Mouse (Mus musculus): ENCODE data around the gene Bpgm. TPM values are rescaled to one million over a fixed set of nuclear protein-coding genes. Genes with fewer than 3 reads are reported as not detected.

The Bpgm gene
- 59.0 and 70.7 TPM in 2 replicates for polyA plus RNA-seq (2014; fragmentation: Nextera tagmentation; extraction: Ambion mirVana)

GRCm38 (mm10) chr6:34475974-34476794 is at the start of gene Bpgm:
Gene Bpgm (plus strand): TSS chr6:34476207.
- Histone ChIP-seq H3K4me1 (ENCODE audit: control insufficient read depth, insufficient read depth, low read length) (peaks cover 19% of the 10 kb centered on the region), H3K27me3 (ENCODE audit: control insufficient read depth, insufficient read depth, low read length) (no peaks in the 10 kb centered on the region), H3K9ac (ENCODE audit: low read length) (peak within 1 kb of the TSS; percentile 64), H3K27ac (ENCODE audit: low read depth, low read length) (peak within 1 kb of the TSS; percentile 36; the same call in 1 of the 2 replicates), H3K9me3 (ENCODE audit: control insufficient read depth, low read length) (no peaks in the 10 kb centered on the region), H3K4me3 (ENCODE audit: low read depth, low read length) (peak within 1 kb of the TSS; percentile 70), H3K4me2 (ENCODE audit: low read depth) (peak within 1 kb of the TSS; percentile 80), H3K36me3 (ENCODE audit: control insufficient read depth, insufficient read depth, low read length) (no peaks in the 10 kb centered on the region)
- WGBS: under 1% methylated on average over 35 of the region's 35 CpGs
- DNase-seq (ENCODE audit: low spot score) (peak; percentile 98), ATAC-seq (ENCODE audit: insufficient read depth, low FRiP score, low TSS enrichment) (peak; percentile 99)

GRCm38 (mm10) chr6:34439006-34439405 is 37.0 kb upstream of the Bpgm start:
- H3K36me3 ChIP-seq (ENCODE audit: control insufficient read depth, insufficient read depth, low read length): no peaks in the 10 kb centered on the region
- H3K9ac ChIP-seq (ENCODE audit: low read length): no peak overlapping the region
- WGBS: 81% methylated on average over 2 of the region's 2 CpGs
- no peaks in the 10 kb centered on the region for H3K27me3 ChIP-seq (ENCODE audit: control insufficient read depth, insufficient read depth, low read length)
- no peaks in the 10 kb centered on the region for H3K9me3 ChIP-seq (ENCODE audit: control insufficient read depth, low read length)
- no peaks in the 10 kb centered on the region for H3K4me1 ChIP-seq (ENCODE audit: control insufficient read depth, insufficient read depth, low read length)
- DNase-seq (ENCODE audit: low spot score) (no peak), ATAC-seq (ENCODE audit: insufficient read depth, low FRiP score, low TSS enrichment) (no peak)
- no peak overlapping the region for H3K4me3 ChIP-seq (ENCODE audit: low read depth, low read length)
- no peak overlapping the region for H3K27ac ChIP-seq (ENCODE audit: low read depth, low read length)
- no peak overlapping the region for H3K4me2 ChIP-seq (ENCODE audit: low read depth)

DNA sequence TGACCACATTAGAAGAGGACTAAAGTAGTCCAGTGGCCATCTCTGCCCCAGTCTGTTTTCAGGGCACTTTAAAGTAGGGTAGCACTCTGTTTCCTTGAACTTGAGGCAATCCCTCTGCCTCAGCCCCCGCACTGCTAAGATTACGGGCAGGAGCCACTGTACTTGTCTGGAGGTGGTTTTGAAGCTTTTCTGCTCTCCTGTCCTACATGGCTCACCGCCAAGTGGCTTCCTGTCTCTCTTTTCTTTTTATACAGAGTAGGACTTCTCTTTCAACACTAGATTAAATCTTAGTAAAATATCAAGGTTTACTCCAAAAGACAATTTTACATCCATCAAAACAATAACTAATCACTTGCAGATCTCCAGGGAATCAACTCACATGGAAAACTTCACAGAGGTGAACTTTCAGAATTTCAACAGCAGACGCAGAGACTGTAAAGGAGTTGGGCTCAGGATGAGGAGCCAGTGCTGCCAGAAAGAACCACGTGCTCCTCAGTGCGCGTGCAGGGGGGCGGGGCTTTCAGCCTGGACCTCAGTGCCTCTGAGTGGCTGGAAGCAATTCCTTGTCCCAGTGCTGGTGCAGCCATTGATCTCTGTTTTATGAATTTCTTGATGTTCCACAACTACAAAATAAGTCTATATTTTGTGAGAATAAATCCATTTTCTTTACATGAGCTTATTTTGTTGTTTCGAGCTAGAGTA is 34.3 kb upstream of the Bpgm start:
- no peak overlapping the region for H3K9ac ChIP-seq (ENCODE audit: low read length)
- DNase-seq (ENCODE audit: low spot score) (no peak), ATAC-seq (ENCODE audit: insufficient read depth, low FRiP score, low TSS enrichment) (no peak)
- H3K4me3 ChIP-seq (ENCODE audit: low read depth, low read length): no peak overlapping the region
- H3K4me2 ChIP-seq (ENCODE audit: low read depth): no peak overlapping the region
- WGBS: 74% methylated on average over 9 of the region's 9 CpGs
- H3K36me3 ChIP-seq (ENCODE audit: control insufficient read depth, insufficient read depth, low read length): no peaks in the 10 kb centered on the region
- H3K9me3 ChIP-seq (ENCODE audit: control insufficient read depth, low read length): no peaks in the 10 kb centered on the region
- H3K27ac ChIP-seq (ENCODE audit: low read depth, low read length): no peak overlapping the region
- no peaks in the 10 kb centered on the region for H3K4me1 ChIP-seq (ENCODE audit: control insufficient read depth, insufficient read depth, low read length)
- no peaks in the 10 kb centered on the region for H3K27me3 ChIP-seq (ENCODE audit: control insufficient read depth, insufficient read depth, low read length)

DNA sequence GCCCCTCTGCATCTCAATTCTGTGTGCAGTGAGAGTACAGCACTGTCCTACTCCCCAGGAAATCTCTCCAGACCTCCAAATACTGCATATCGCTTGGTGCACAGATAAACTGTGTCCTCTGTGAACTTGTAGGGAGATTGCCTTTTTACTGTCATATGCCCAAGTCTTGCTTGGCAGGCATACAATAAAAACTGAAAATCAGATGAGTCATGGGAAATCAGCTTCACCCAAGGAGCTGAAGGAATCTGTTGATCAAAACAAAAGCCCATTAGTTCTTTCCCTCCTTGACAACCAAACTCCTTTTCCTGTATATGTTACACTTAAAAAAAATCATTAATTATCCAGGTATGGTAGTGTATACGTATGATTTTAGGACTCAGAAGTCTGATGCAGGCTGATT is 32.2 kb upstream of the Bpgm start:
- H3K27me3 ChIP-seq (ENCODE audit: control insufficient read depth, insufficient read depth, low read length): no peaks in the 10 kb centered on the region
- no peak for ATAC-seq (ENCODE audit: insufficient read depth, low FRiP score, low TSS enrichment)
- no peaks in the 10 kb centered on the region for H3K36me3 ChIP-seq (ENCODE audit: control insufficient read depth, insufficient read depth, low read length)
- no peak for DNase-seq (ENCODE audit: low spot score)
- WGBS: 90% methylated on average over 2 of the region's 2 CpGs
- H3K9me3 ChIP-seq (ENCODE audit: control insufficient read depth, low read length): no peaks in the 10 kb centered on the region
- H3K4me1 ChIP-seq (ENCODE audit: control insufficient read depth, insufficient read depth, low read length): no peaks in the 10 kb centered on the region
- H3K4me2 ChIP-seq (ENCODE audit: low read depth): no peak overlapping the region
- no peak overlapping the region for H3K27ac ChIP-seq (ENCODE audit: low read depth, low read length)
- H3K4me3 ChIP-seq (ENCODE audit: low read depth, low read length): no peak overlapping the region
- no peak overlapping the region for H3K9ac ChIP-seq (ENCODE audit: low read length)

GRCm38 (mm10) chr6:34447961-34448360 is 28.0 kb upstream of the Bpgm start:
- DNase-seq (ENCODE audit: low spot score) (peak; percentile 72), ATAC-seq (ENCODE audit: insufficient read depth, low FRiP score, low TSS enrichment) (no peak)
- Histone ChIP-seq H3K9me3 (ENCODE audit: control insufficient read depth, low read length) (no peaks in the 10 kb centered on the region), H3K4me3 (ENCODE audit: low read depth, low read length) (no peak overlapping the region), H3K4me1 (ENCODE audit: control insufficient read depth, insufficient read depth, low read length) (no peaks in the 10 kb centered on the region), H3K4me2 (ENCODE audit: low read depth) (no peak overlapping the region), H3K27me3 (ENCODE audit: control insufficient read depth, insufficient read depth, low read length) (no peaks in the 10 kb centered on the region), H3K36me3 (ENCODE audit: control insufficient read depth, insufficient read depth, low read length) (no peaks in the 10 kb centered on the region), H3K9ac (ENCODE audit: low read length) (no peak overlapping the region), H3K27ac (ENCODE audit: low read depth, low read length) (no peak overlapping the region)
- WGBS: 14% methylated on average over 2 of the region's 2 CpGs

GRCm38 (mm10) chr6:34448696-34449095 is 27.3 kb upstream of the Bpgm start:
- ATAC-seq (ENCODE audit: insufficient read depth, low FRiP score, low TSS enrichment) (no peak), DNase-seq (ENCODE audit: low spot score) (no peak)
- H3K4me3 ChIP-seq (ENCODE audit: low read depth, low read length): no peak overlapping the region
- no peak overlapping the region for H3K4me2 ChIP-seq (ENCODE audit: low read depth)
- 87% methylated on average over 1 of the region's 1 CpGs for WGBS
- no peak overlapping the region for H3K9ac ChIP-seq (ENCODE audit: low read length)
- no peak overlapping the region for H3K27ac ChIP-seq (ENCODE audit: low read depth, low read length)
- H3K36me3 ChIP-seq (ENCODE audit: control insufficient read depth, insufficient read depth, low read length): no peaks in the 10 kb centered on the region
- no peaks in the 10 kb centered on the region for H3K27me3 ChIP-seq (ENCODE audit: control insufficient read depth, insufficient read depth, low read length)
- H3K9me3 ChIP-seq (ENCODE audit: control insufficient read depth, low read length): no peaks in the 10 kb centered on the region
- no peaks in the 10 kb centered on the region for H3K4me1 ChIP-seq (ENCODE audit: control insufficient read depth, insufficient read depth, low read length)

DNA sequence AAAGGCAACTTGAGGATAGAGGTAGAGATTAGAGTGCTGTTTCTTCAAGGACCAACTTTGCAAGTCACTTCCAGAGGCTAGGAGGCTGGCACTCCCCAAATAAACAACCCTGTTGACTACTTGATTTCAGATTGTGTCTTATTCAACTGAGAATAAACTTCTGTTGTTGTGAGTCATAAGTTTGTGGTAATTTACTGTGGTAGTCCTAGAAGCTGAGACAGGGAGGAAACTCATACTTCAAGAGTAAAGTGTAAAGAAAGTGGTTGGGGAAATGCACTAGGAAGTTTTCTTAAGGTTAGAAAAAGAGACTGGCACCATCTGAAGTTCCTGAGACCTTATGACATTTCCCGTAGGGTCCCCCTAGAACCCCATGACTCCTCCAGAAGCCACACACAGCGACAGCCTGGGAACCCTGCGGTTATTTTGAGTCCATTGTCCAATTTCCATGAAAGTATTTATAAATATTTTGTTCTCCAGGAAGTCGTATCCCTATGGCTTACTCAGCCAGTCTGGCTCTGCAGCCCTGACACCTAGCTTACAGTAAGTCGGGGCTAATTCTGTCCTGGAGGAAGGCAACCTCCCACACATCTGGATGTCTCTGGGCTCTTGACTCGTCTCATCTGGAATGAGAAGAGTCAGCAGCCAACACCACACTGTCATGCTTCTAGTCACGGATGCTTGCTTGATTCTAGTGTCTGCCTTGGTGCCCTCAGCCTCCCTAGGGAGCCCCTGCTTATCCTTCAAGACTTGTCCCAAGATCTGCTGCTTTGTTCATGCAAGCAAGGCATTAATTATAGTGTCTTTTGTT is 22.8 kb upstream of the Bpgm start:
- DNase-seq (ENCODE audit: low spot score) (no peak), ATAC-seq (ENCODE audit: insufficient read depth, low FRiP score, low TSS enrichment) (no peak)
- H3K36me3 ChIP-seq (ENCODE audit: control insufficient read depth, insufficient read depth, low read length): no peaks in the 10 kb centered on the region
- H3K9ac ChIP-seq (ENCODE audit: low read length): no peak overlapping the region
- no peak overlapping the region for H3K27ac ChIP-seq (ENCODE audit: low read depth, low read length)
- WGBS: 77% methylated on average over 7 of the region's 7 CpGs
- H3K27me3 ChIP-seq (ENCODE audit: control insufficient read depth, insufficient read depth, low read length): no peaks in the 10 kb centered on the region
- H3K9me3 ChIP-seq (ENCODE audit: control insufficient read depth, low read length): no peaks in the 10 kb centered on the region
- H3K4me2 ChIP-seq (ENCODE audit: low read depth): no peak overlapping the region
- no peaks in the 10 kb centered on the region for H3K4me1 ChIP-seq (ENCODE audit: control insufficient read depth, insufficient read depth, low read length)
- H3K4me3 ChIP-seq (ENCODE audit: low read depth, low read length): no peak overlapping the region

- no peak overlapping the region for H3K4me3 ChIP-seq (ENCODE audit: low read depth, low read length)
- no peak for DNase-seq (ENCODE audit: low spot score)
- no peak for ATAC-seq (ENCODE audit: insufficient read depth, low FRiP score, low TSS enrichment)
- H3K9me3 ChIP-seq (ENCODE audit: control insufficient read depth, low read length): no peaks in the 10 kb centered on the region
- H3K4me1 ChIP-seq (ENCODE audit: control insufficient read depth, insufficient read depth, low read length): no peaks in the 10 kb centered on the region
- no peak overlapping the region for H3K9ac ChIP-seq (ENCODE audit: low read length)
- no peaks in the 10 kb centered on the region for H3K27me3 ChIP-seq (ENCODE audit: control insufficient read depth, insufficient read depth, low read length)
- H3K27ac ChIP-seq (ENCODE audit: low read depth, low read length): no peak overlapping the region
- no peak overlapping the region for H3K4me2 ChIP-seq (ENCODE audit: low read depth)
- no peaks in the 10 kb centered on the region for H3K36me3 ChIP-seq (ENCODE audit: control insufficient read depth, insufficient read depth, low read length)
Observed at GRCm38 (mm10) chr6:34459456-34459855, 16.6 kb upstream of the Bpgm start.
